Mouse (Mus musculus) lung, adult 2 months (tissue): Measurements from ENCODE around the gene Timp2.

Experiments
- CTCF ChIP-seq: fragments of 200-500 bp; IDR thresholded peaks from 2 replicates; pipeline ENCODE4 v1.5.1; 2011; ENCODE audit warnings: mild to moderate bottlenecking, low read length, control low read depth; ENCODE audit not compliant: insufficient read depth
- POLR2A ChIP-seq: fragments of 200-500 bp; IDR thresholded peaks from 2 replicates; pipeline ENCODE4 v1.6.1; 2011; ENCODE audit warnings: low read depth, mild to moderate bottlenecking, control low read depth, low read length, borderline replicate concordance; ENCODE audit errors: extremely low read depth

DNA sequence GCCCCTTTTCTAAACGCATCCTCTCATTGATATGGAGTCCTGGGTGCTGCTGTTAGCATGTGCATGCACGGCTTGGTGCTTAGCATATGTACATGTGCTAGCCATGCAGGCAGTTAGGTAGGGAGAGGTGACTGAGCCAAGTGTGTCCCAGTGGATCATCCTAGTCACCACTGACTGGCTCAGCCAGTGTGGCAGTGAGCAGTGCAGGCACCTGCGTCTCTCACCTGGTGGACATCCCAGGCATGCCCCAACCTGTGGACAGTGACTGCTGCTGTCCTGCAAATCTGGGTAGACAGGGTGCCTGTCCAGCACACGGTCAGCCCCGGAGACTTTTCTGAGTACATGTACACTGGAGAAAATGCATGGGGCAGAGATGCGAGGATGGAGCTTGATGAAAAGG is 27.0 kb downstream of the Timp2 start:
- TF ChIP-seq CTCF (no peak), POLR2A (no peak)
